Mouse (Mus musculus): ENCODE results near the gene Slc17a8. TPM values are rescaled to one million over a fixed set of nuclear protein-coding genes. Genes with fewer than 3 reads are reported as not detected.

Slc17a8 gene
- polyA plus RNA-seq, 1 experiment from 2014 or later, result 0.59 TPM

- no peak overlapping the region for H3K4me2 ChIP-seq (replicated peaks)
- H3K4me1 ChIP-seq, result no peaks in the 10 kb centered on the region
- H3K36me3 ChIP-seq, result no peaks in the 10 kb centered on the region
- H3K9me3 ChIP-seq, result no peaks in the 10 kb centered on the region
- H3K27me3 ChIP-seq, result no peaks in the 10 kb centered on the region
- H3K9ac ChIP-seq (replicated peaks), result no peak overlapping the region
- 95% methylated on average over 4 of the region's 4 CpGs for WGBS
- ATAC-seq (ENCODE audit: low FRiP score, low read depth), result no peak
- H3K4me3 ChIP-seq, result no peak overlapping the region
- no peak overlapping the region for H3K27ac ChIP-seq (replicated peaks)
These were observed 69.4 kb downstream of the Slc17a8 start for GRCm38 (mm10) chr10:89551657-89552056.

DNA sequence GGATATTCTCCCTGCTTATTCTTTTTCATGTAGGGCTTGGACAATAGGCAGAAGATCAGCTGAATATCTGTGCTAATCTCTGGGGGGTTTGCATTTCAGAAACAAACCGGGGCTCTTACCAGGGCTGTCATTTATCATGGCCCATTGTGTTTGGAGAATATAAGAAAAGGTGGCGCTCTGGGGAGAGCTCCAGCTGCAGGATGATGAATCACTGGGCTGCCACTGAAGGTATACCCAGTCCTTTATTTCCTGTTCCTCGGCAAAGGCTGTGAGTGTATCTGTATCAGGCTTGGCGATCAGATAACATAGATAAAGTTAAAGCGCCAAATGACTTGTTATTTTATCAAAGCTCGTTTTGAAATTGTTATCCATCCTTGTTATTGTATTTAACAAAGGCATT lies 73.0 kb downstream of the Slc17a8 start:
- no peak overlapping the region for H3K9ac ChIP-seq (replicated peaks)
- no peak overlapping the region for H3K4me3 ChIP-seq
- no peaks in the 10 kb centered on the region for H3K27me3 ChIP-seq
- no peaks in the 10 kb centered on the region for H3K4me1 ChIP-seq
- WGBS, result 69% methylated on average over 6 of the region's 6 CpGs
- H3K27ac ChIP-seq (replicated peaks), result no peak overlapping the region
- no peaks in the 10 kb centered on the region for H3K36me3 ChIP-seq
- H3K4me2 ChIP-seq (replicated peaks), result no peak overlapping the region
- no peaks in the 10 kb centered on the region for H3K9me3 ChIP-seq
- ATAC-seq (ENCODE audit: low FRiP score, low read depth), result no peak

- no peaks in the 10 kb centered on the region for H3K27me3 ChIP-seq
- H3K4me1 ChIP-seq, result no peaks in the 10 kb centered on the region
- no peaks in the 10 kb centered on the region for H3K9me3 ChIP-seq
- WGBS, result 90% methylated on average over 2 of the region's 2 CpGs
- no peak overlapping the region for H3K9ac ChIP-seq (replicated peaks)
- no peak overlapping the region for H3K4me2 ChIP-seq (replicated peaks)
- no peak overlapping the region for H3K4me3 ChIP-seq
- no peak overlapping the region for H3K27ac ChIP-seq (replicated peaks)
- ATAC-seq (ENCODE audit: low FRiP score, low read depth), result no peak
- H3K36me3 ChIP-seq, result no peaks in the 10 kb centered on the region
These were observed 74.1 kb downstream of the Slc17a8 start for GRCm38 (mm10) chr10:89546989-89547388.

GRCm38 (mm10) chr10:89543867-89544266 lies 77.2 kb downstream of the Slc17a8 start:
- Histone ChIP-seq H3K27ac (replicated peaks) (no peak overlapping the region), H3K4me1 (no peaks in the 10 kb centered on the region), H3K4me3 (no peak overlapping the region), H3K9ac (replicated peaks) (no peak overlapping the region), H3K27me3 (no peaks in the 10 kb centered on the region), H3K36me3 (no peaks in the 10 kb centered on the region), H3K4me2 (replicated peaks) (no peak overlapping the region), H3K9me3 (no peaks in the 10 kb centered on the region)
- 80% methylated on average over 6 of the region's 6 CpGs for WGBS
- ATAC-seq (ENCODE audit: low FRiP score, low read depth), result no peak

DNA sequence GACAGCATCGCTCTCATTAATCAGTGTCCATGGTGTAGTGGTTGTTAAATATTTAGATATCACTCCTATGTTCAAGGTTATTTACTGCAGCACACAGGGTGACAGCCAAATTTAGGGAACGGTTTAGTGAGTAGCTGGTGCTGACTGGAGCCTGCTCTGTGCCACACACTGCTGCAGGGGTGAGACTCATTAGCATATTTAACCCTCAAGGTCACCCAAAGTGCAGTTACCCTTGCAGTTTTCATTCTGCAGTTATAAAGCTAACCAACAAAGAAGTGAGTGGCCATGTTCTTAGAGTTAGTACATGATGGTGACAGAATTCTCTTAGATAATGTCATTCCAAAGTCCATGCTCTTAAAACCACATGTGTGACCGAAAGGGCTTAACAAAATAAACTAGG lies 78.7 kb downstream of the Slc17a8 start:
- Histone ChIP-seq H3K4me3 (no peak overlapping the region), H3K9ac (replicated peaks) (no peak overlapping the region), H3K27ac (replicated peaks) (no peak overlapping the region), H3K27me3 (no peaks in the 10 kb centered on the region), H3K9me3 (no peaks in the 10 kb centered on the region), H3K4me2 (replicated peaks) (no peak overlapping the region), H3K4me1 (no peaks in the 10 kb centered on the region), H3K36me3 (no peaks in the 10 kb centered on the region)
- WGBS, result 87% methylated on average over 3 of the region's 3 CpGs
- no peak for ATAC-seq (ENCODE audit: low FRiP score, low read depth)

GRCm38 (mm10) chr10:89532929-89533727 lies 87.9 kb downstream of the Slc17a8 start, which contains the start of gene Nr1h4:
TSS of gene Nr1h4 (minus strand) at chr10:89533585.
- ATAC-seq (ENCODE audit: low FRiP score, low read depth), result no peak
- no peaks in the 10 kb centered on the region for H3K27me3 ChIP-seq
- no peaks in the 10 kb centered on the region for H3K36me3 ChIP-seq
- H3K9ac ChIP-seq (replicated peaks), result no peak within 1 kb of the TSS
- H3K4me2 ChIP-seq (replicated peaks), result no peak within 1 kb of the TSS
- 0 out of 2 replicates have a peak, but pooled peaks cover 2% of the 10 kb centered on the region for H3K4me1 ChIP-seq
- no peak within 1 kb of the TSS for H3K4me3 ChIP-seq
- WGBS, result 83% methylated on average over 17 of the region's 17 CpGs
- no peak within 1 kb of the TSS for H3K27ac ChIP-seq (replicated peaks)
- no peaks in the 10 kb centered on the region for H3K9me3 ChIP-seq

- no peak overlapping the region for H3K4me2 ChIP-seq (replicated peaks)
These were observed 88.6 kb downstream of the Slc17a8 start for GRCm38 (mm10) chr10:89532451-89532850.

DNA sequence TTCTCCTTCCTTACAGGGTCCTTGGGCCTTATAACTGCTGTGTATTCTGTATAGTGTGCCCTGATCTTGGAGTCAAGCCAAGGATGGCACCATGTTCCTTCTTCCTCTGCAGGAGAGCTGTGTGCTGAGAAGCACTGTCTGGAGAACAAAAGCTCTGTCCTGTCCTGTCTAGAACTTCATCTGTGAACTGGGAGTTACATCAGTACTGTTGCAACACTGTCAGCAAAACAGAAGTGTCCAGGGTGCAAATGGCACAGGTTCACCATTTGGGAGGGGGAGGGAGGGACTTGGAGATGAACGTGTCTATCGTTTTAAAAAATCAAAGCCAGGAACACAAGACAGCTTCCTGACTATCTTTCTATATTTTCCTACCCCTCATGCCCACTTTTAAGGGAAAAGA lies 89.1 kb downstream of the Slc17a8 start:
- Histone ChIP-seq H3K9ac (replicated peaks) (no peak overlapping the region), H3K4me1 (0 out of 2 replicates have a peak, but pooled peaks cover 2% of the 10 kb centered on the region), H3K4me3 (no peak overlapping the region), H3K4me2 (replicated peaks) (no peak overlapping the region), H3K36me3 (no peaks in the 10 kb centered on the region), H3K27ac (replicated peaks) (no peak overlapping the region), H3K27me3 (no peaks in the 10 kb centered on the region), H3K9me3 (no peaks in the 10 kb centered on the region)
- WGBS, result 97% methylated on average over 2 of the region's 2 CpGs
- no peak for ATAC-seq (ENCODE audit: low FRiP score, low read depth)

More at GRCm38 (mm10) chr10:89532451-89532850, 88.6 kb downstream of the Slc17a8 start:
- no peak for ATAC-seq (ENCODE audit: low FRiP score, low read depth)
- Histone ChIP-seq H3K27ac (replicated peaks) (no peak overlapping the region), H3K4me1 (0 out of 2 replicates have a peak, but pooled peaks cover 2% of the 10 kb centered on the region), H3K36me3 (no peaks in the 10 kb centered on the region), H3K27me3 (no peaks in the 10 kb centered on the region), H3K9ac (replicated peaks) (no peak overlapping the region), H3K4me3 (no peak overlapping the region), H3K9me3 (no peaks in the 10 kb centered on the region)
- 81% methylated on average over 5 of the region's 5 CpGs for WGBS

DNA sequence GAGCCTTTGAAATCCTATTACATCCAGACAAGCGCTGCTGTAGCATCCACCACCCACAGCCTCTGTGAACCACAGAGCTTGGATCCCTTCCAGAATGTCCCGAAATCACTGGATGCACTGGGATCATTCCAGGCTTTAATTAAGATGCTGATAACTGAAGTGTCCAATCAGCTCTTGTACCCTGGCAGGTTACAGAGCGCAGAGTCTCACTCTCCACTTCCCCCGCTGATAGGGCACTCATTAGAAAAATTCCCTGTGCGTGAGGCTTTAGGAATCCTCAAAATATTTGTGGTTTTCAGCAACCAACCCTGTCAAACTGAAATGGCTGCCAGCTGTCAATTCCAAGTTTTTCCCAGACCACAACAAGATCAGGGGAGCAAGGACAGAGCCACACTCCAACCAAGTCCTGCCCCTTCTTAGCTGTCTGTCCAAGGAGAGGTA lies 89.8 kb downstream of the Slc17a8 start:
- Histone ChIP-seq H3K9ac (replicated peaks) (no peak overlapping the region), H3K4me1 (0 out of 2 replicates have a peak, but pooled peaks cover 2% of the 10 kb centered on the region), H3K4me2 (replicated peaks) (no peak overlapping the region), H3K9me3 (no peaks in the 10 kb centered on the region), H3K27ac (replicated peaks) (no peak overlapping the region), H3K27me3 (no peaks in the 10 kb centered on the region), H3K4me3 (no peak overlapping the region), H3K36me3 (no peaks in the 10 kb centered on the region)
- no peak for ATAC-seq (ENCODE audit: low FRiP score, low read depth)
- 69% methylated on average over 5 of the region's 5 CpGs for WGBS

- no peak for ATAC-seq (ENCODE audit: low FRiP score, low read depth)
- Histone ChIP-seq H3K9ac (replicated peaks) (no peak overlapping the region), H3K36me3 (no peaks in the 10 kb centered on the region), H3K4me3 (no peak overlapping the region), H3K4me2 (replicated peaks) (no peak overlapping the region), H3K27ac (replicated peaks) (no peak overlapping the region), H3K27me3 (no peaks in the 10 kb centered on the region), H3K9me3 (no peaks in the 10 kb centered on the region), H3K4me1 (no peaks in the 10 kb centered on the region)
- 87% methylated on average over 5 of the region's 5 CpGs for WGBS
These were observed 94.0 kb downstream of the Slc17a8 start for GRCm38 (mm10) chr10:89527054-89527453.

GRCm38 (mm10) chr10:89525823-89526222 lies 95.2 kb downstream of the Slc17a8 start:
- H3K9ac ChIP-seq (replicated peaks), result no peak overlapping the region
- no peaks in the 10 kb centered on the region for H3K4me1 ChIP-seq
- H3K27ac ChIP-seq (replicated peaks), result no peak overlapping the region
- no peaks in the 10 kb centered on the region for H3K27me3 ChIP-seq
- ATAC-seq (ENCODE audit: low FRiP score, low read depth), result peak; percentile 58
- H3K36me3 ChIP-seq, result no peaks in the 10 kb centered on the region
- H3K4me2 ChIP-seq (replicated peaks), result no peak overlapping the region
- WGBS, result 12% methylated on average over 2 of the region's 2 CpGs
- H3K9me3 ChIP-seq, result no peaks in the 10 kb centered on the region
- no peak overlapping the region for H3K4me3 ChIP-seq

Measured in midbrain, embryonic 12.5 days (tissue).